Mouse (Mus musculus) spleen, adult 18-20 months (tissue): ENCODE data around the gene Pml.

Experiments used
- DNase-seq, 2 experiments: peaks; one replicate each; pipeline ENCODE4 v3.0.0; 2022; ENCODE audit warnings: mixed read lengths in 2 of 2

Gene Pml

DNA sequence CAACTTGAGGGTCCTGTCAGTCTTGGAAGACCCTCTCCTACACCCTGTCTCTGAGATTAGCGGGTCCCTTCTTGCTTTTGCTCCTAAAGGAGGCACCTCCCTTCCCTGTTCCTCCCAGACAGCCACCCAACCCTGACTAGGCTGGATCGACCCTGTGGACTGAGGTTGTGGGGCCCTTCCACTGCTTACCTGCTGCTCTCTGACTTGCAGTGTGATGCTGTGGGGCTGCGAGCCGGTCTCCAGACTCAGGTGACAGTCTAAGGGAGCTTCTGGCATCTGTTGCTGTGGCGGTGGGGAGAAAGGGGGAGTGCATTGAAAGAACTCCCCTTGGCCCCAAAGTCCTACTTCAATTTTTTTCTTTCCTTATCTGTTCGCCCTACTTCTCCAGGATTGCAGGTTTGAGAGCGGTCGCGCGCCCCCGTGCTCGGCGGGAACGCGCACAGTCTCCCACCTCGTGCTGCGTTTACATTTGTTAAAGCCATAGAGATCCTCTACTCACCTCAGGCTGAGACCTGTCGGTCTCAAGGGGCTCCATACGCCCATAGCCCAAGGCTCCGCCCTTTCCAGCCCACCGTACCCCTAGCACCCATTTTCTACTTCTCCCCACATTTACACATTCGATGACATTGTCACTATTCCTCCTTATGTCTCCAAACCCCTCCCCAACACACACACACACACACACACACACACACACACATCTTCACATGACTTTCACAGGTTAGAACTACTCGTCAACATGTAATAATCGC, 48.3 kb downstream of the Pml start:
- no peak for DNase-seq

DNA sequence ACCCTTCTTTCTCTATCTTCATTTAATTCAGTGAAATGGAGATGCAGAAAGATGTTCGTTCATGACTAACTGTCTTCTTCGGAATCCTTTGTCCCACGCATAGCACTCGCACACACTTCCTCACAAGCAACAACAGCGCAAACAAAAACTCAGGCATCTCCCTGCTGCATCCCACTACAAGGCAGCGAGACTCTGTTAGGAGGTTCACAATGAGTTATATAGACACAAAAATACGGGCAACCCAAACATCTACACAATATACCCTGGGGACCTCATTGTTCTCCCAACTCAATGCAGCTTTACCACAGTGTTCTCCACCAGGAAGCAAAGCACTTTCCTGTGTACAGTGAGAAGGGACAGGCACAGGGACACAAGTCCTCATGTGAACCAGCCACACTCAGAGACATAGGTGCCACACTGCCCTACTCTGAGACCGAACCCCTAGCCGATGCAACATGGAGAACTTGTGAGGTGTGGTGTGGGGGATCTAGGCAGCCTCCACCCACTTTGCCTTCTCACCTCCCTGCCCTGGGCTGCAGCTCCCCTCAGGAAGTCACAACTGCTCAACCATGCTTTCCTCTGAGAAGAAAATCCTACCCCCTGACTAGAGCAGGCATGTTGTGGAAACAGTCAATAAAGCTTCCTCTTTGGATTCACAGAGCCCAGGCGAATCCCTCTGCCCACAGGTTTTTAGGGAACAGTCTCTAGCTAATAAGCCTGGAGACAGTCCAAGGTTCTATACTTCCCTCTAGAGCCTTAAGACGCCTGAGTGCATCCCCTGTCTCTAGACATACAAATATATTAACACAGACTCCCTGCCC, 49.1 kb downstream of the Pml start:
- no peak for DNase-seq

DNA sequence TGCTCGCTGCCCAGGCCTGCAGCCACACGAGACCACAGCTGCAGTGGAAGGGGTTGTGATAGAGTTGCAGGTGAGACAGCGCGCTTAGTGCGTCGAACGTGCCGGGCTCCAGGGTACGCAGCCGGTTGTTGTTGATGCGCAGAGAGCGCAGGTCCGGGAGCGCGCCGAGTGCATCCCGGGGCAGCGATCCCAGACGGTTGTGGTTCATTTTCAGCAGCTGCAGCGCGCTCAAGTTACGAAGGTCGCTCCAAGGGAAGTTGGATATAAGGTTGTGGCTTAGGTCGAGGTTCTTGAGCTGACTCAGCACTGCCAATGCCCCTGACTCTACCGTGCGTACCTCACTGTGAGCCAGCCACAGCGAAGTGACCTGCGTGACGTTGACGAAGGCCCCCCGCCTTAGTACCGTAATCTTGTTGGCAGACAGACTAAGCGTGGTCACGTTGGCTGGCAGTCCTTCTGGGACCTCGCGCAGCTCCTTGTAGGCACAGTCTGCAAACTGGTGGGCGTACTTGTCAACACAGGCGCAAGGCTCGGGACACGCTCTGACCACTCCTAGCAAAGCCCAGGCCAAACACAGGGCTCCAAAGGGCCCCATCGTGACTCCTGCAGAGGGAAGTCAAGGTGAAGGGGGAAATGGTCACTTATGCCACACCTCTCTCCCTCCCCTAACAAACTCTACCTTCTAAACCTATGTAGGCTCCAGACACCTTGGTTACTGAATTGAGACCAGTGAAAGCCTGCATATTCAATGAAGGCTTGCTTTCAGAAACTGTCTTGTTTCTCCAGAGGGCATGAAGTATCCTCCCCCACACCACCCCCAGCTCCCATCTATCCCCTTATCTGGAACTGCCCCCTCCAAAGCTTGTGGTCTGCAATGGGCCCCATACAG, 50.0 kb downstream of the Pml start:
- no peak for DNase-seq

DNA sequence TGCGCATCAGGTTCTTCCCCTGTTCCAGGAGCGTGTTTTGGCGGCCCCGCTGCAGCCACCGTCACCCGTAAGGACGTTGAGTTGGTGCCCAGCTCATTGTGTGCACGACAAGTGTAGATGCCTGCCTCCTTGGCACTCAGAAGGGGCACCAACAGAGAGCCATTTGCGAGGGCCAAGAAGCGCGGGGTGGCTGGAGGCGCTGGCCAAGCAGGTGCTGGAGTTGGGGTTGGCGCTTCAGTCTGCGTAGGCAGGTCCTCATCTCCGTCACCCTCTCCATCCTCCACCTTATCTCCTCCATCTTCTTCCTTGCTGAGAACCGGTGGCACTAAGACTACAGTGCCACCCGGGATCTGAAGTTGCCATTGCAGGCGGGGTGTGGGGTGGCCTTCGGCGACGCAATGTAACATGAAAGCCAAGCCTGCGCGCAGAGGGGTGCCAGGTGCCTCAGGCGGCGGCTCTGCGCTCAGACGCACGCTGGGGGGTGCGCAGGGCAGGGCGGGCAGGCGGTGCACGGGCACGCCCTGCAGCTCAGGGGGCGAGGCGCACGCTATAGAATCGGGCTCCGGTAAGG, 50.7 kb downstream of the Pml start:
- no peak for DNase-seq

- DNase-seq: peak in 1 of 2 experiments; percentile 65
These were observed 51.5 kb downstream of the Pml start for GRCm38 (mm10) chr9:58197781-58198701.

- DNase-seq: no peak
These were observed 52.7 kb downstream of the Pml start for GRCm38 (mm10) chr9:58196610-58197567.

- no peak for DNase-seq
These were observed 53.4 kb downstream of the Pml start for GRCm38 (mm10) chr9:58196141-58196540.

- DNase-seq: no peak
These were observed 53.9 kb downstream of the Pml start for GRCm38 (mm10) chr9:58195671-58196070.

DNA sequence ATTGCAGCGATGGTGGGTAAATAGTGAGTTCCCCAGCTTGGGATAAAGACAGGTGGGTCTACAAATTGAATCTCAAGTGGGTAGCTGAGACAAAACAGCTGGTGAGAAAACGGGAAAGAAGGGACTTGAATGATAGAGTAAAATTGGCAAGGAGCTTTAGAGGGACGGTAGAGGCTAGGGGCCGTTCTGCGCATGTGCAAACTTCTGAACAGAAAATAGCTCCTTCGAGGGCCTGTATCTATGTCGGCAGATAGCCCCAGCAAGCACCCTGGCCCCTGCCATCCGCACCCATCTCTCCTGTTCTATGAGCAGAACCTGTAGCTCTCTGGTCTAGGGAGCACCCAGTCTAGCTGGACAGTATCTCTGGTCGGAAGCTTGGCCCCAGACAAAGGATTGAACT, 55.4 kb downstream of the Pml start:
- DNase-seq: no peak

- DNase-seq: no peak
These were observed 65.1 kb downstream of the Pml start for GRCm38 (mm10) chr9:58184456-58184855.

- no peak for DNase-seq
These were observed 70.2 kb downstream of the Pml start for GRCm38 (mm10) chr9:58179390-58179789.

GRCm38 (mm10) chr9:58177165-58177564, 72.4 kb downstream of the Pml start:
- no peak for DNase-seq

GRCm38 (mm10) chr9:58175745-58176487, 73.7 kb downstream of the Pml start:
- DNase-seq: no peak

- no peak for DNase-seq
These were observed 74.8 kb downstream of the Pml start for GRCm38 (mm10) chr9:58174818-58175251.

- DNase-seq: no peak
These were observed 76.7 kb downstream of the Pml start for GRCm38 (mm10) chr9:58172863-58173262.

DNA sequence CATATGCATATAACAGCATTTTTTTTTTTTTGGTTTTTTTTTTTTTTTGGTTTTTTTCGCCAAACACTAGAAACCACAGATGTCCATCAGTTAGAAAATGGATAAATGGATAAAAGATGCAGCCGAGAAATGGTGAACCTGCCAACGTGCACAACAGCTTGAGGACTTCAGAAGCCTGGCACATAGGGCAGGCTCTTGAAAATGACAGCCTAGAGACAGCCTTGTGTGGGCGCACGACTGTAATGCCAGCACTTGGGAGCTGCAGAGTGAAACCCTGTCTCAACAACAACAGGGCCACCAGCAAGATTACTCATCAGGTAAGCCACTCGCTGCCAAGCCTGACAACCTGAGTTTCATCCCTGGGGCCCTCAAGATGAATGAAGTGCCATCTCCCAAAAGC, 80.2 kb downstream of the Pml start:
- DNase-seq: no peak

- DNase-seq: no peak
These were observed 80.7 kb downstream of the Pml start for GRCm38 (mm10) chr9:58168880-58169279.
